Mouse (Mus musculus) limb, embryonic 11.5 days (tissue): ENCODE results near the gene Zfp36l1. TPM values are rescaled to one million over a fixed set of nuclear protein-coding genes. Genes with fewer than 3 reads are reported as not detected.

Experiments
- ATAC-seq: fragments of 200-750 bp; cut with Nextera tagmentation; 2 replicates; pipeline ENCODE4 v1.8.0; 2017; ENCODE audit warnings: low read depth; ENCODE audit not compliant: insufficient number of reproducible peaks, low FRiP score, low TSS enrichment
- DNase-seq: peaks from one replicate; pipeline ENCODE4 v3.0.0-alpha.2; 2015; ENCODE audit warnings: low spot score
- H3K27ac ChIP-seq: fragments of 300-500 bp; sonication (generic); replicated peaks from 2 replicates; pipeline ENCODE4 v1.5.1; 2014; ENCODE audit warnings: low read depth, mild to moderate bottlenecking, low read length
- H3K27me3 ChIP-seq: fragments of 300-500 bp; sonication (generic); 2 replicates; pipeline ENCODE4 v1.6.1; 2014; ENCODE audit warnings: mild to moderate bottlenecking, low read length, mixed read lengths; ENCODE audit not compliant: control insufficient read depth, insufficient read depth
- H3K36me3 ChIP-seq: fragments of 300-500 bp; sonication (generic); 2 replicates; pipeline ENCODE4 v1.6.1; 2014; ENCODE audit warnings: mild to moderate bottlenecking, low read length, moderate library complexity, mixed read lengths; ENCODE audit not compliant: control insufficient read depth, insufficient read depth
- H3K4me1 ChIP-seq: fragments of 300-500 bp; sonication (generic); 2 replicates; pipeline ENCODE4 v1.6.1; 2014; ENCODE audit warnings: low read length, mixed read lengths; ENCODE audit not compliant: control insufficient read depth, insufficient read depth
- H3K4me2 ChIP-seq: fragments of 300-500 bp; sonication (generic); 2 replicates; pipeline ENCODE4 v1.6.1; 2014; ENCODE audit warnings: low read depth, mild to moderate bottlenecking, moderate library complexity; ENCODE audit not compliant: severe bottlenecking
- H3K4me3 ChIP-seq: fragments of 300-500 bp; sonication (generic); 2 replicates; pipeline ENCODE4 v1.5.1; 2014; ENCODE audit warnings: low read depth, low read length
- H3K9ac ChIP-seq: fragments of 300-500 bp; sonication (generic); 2 replicates; pipeline ENCODE4 v1.6.1; 2014; ENCODE audit warnings: mild to moderate bottlenecking, low read length
- H3K9me3 ChIP-seq: fragments of 300-500 bp; sonication (generic); 2 replicates; pipeline ENCODE4 v1.6.1; 2016; ENCODE audit warnings: low read length; ENCODE audit not compliant: control insufficient read depth
- WGBS: fragments of 180-500 bp; shearing (Covaris S2); extraction: QIAGEN DNeasy Blood & Tissue Kit; methylation state at CpG from one replicate; pipeline ENCODE4 v1.1.7; 2014; 5-methylcytosine and 5-hydroxymethylcytosine counted together
- polyA plus RNA-seq: library from polyadenylated mRNA; unstranded; fragments of >200 nt; fragmentation: Nextera tagmentation; extraction: Ambion mirVana; gene quantifications from 2 replicates; pipeline ENCODE4 v1.2.1, GENCODE M21; 2014

Gene Zfp36l1
- polyA plus RNA-seq, 1 experiment from 2014 or later: 140 TPM

DNA sequence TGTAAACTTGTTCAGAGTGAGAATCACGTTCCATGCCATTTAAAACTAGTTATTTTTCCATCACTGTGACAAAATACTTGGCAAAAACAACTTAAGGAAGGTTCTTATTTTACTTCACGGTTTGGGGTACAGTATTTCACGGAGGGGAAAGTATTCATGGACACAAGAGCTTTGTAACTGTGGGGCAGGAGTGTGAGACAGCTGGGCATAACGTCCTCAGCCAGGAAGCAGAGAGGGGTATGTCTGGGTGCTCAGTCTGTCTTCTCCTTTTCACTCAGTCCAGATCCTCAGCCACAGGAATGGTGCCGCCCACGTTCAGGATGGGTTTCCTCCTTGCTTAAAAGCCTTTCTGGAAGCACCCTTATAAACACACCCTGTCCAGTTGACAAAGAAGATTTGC is 16.1 kb downstream of the Zfp36l1 start:
- WGBS: 80% methylated on average over 6 of the region's 6 CpGs

DNA sequence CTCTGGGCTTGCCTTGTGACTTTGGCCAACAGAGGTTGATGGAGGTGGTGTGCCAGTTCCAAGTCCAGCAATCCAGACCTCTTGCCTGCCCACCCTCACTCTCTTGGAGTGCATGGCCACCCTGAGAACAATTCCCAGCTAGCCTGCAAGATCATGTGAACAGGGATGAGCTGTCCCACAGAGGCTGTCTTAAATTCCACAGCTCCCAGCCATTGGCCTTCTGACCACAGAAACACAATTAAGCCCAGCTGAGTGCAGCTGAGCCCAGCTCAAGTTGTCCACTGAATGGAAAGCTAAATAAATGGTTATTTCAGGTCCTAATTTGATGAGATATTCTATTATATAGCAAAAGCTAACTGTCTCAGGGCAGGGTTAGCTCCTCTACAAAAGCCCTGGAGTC is 20.0 kb downstream of the Zfp36l1 start:
- ATAC-seq (no peak), DNase-seq (no peak)
- no peak overlapping the region for H3K4me2 ChIP-seq
- H3K27ac ChIP-seq: no peak overlapping the region
- H3K9ac ChIP-seq: no peak overlapping the region
- H3K27me3 ChIP-seq: no peaks in the 10 kb centered on the region
- H3K36me3 ChIP-seq: no peaks in the 10 kb centered on the region
- peaks cover 8% of the 10 kb centered on the region for H3K4me1 ChIP-seq
- H3K4me3 ChIP-seq: no peak overlapping the region
- no peaks in the 10 kb centered on the region for H3K9me3 ChIP-seq

More for the DNA sequence above, 16.1 kb downstream of the Zfp36l1 start:
- no peak overlapping the region for H3K4me2 ChIP-seq
- no peak overlapping the region for H3K9ac ChIP-seq
- DNase-seq (no peak), ATAC-seq (no peak)
- H3K4me1 ChIP-seq: no peaks in the 10 kb centered on the region
- H3K4me3 ChIP-seq: no peak overlapping the region
- H3K27me3 ChIP-seq: no peaks in the 10 kb centered on the region
- no peaks in the 10 kb centered on the region for H3K9me3 ChIP-seq
- no peak overlapping the region for H3K27ac ChIP-seq
- H3K36me3 ChIP-seq: no peaks in the 10 kb centered on the region

DNA sequence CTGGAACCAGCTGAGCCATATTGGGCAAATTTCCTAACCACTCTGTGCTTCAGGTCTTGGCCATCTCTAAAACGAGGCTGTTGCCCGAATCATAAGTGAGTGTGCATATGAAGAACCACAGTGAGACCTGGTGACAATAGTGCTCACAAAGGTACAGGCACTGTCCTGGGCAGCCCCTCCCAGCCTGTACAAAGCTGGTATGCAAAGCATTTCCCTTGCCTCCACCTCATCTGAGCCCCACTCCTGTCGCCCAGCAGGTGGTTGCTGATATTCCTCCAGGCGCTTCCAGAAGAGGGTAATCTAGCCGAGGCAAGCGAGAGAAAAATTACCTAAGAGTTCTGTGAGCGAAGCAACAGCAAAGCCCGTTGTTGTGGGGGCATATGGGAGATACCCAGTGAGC is 21.7 kb downstream of the Zfp36l1 start:
- Histone ChIP-seq H3K4me2 (no peak overlapping the region), H3K4me3 (no peak overlapping the region), H3K27ac (no peak overlapping the region), H3K9ac (no peak overlapping the region), H3K36me3 (no peaks in the 10 kb centered on the region), H3K27me3 (no peaks in the 10 kb centered on the region), H3K4me1 (peaks cover 8% of the 10 kb centered on the region), H3K9me3 (no peaks in the 10 kb centered on the region)
- WGBS: 36% methylated on average over 8 of the region's 8 CpGs
- no peak for ATAC-seq
- no peak for DNase-seq

DNA sequence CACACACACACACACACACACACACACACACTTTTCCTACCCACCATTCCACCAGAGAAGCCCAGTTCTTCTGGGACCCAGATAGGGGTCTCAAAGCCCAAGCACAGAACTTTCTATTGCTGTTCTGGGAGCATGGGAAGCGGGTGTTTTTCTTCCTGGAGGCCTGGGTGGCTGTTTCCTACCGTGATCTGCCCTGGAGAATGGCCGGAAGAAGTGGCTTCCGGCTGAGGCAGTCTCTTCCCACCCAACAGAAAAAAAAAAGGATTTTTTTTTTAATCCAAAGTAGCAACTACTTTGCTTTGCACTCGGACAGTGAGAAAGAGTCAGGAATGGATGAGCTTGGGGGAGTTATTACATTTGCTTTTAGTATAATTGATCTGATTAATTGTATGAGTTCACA is 22.3 kb downstream of the Zfp36l1 start:
- Histone ChIP-seq H3K27ac (no peak overlapping the region), H3K36me3 (no peaks in the 10 kb centered on the region)

DNA sequence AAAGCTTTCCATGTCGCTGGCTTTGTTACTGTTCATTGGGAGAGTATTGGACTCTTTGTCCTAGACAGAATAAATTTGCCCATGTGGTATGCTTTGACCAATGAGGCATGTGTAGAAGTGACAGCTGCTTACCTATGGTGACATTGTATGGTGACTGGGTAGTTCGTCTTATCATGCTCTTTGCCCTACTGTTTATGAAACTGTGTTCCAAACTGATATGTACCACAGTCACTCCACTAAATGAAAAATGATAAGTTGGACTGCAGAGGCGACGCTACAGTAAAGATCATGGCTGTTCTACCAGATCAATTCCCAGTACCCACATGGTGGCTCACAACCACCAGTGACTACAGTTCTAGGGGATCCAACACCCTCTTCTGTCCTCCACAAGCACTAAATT is 24.7 kb downstream of the Zfp36l1 start:
- Histone ChIP-seq H3K4me1 (peaks cover 23% of the 10 kb centered on the region), H3K27me3 (no peaks in the 10 kb centered on the region), H3K4me2 (no peak overlapping the region), H3K9ac (no peak overlapping the region), H3K36me3 (no peaks in the 10 kb centered on the region), H3K4me3 (no peak overlapping the region), H3K9me3 (no peaks in the 10 kb centered on the region), H3K27ac (no peak overlapping the region)
- ATAC-seq (no peak), DNase-seq (no peak)
- WGBS: 94% methylated on average over 4 of the region's 4 CpGs

More for the DNA sequence above, 22.3 kb downstream of the Zfp36l1 start:
- DNase-seq (no peak), ATAC-seq (no peak)
- H3K27me3 ChIP-seq: no peaks in the 10 kb centered on the region
- H3K4me3 ChIP-seq: no peak overlapping the region
- H3K4me1 ChIP-seq: peaks cover 8% of the 10 kb centered on the region
- no peak overlapping the region for H3K9ac ChIP-seq
- no peaks in the 10 kb centered on the region for H3K9me3 ChIP-seq
- WGBS: 76% methylated on average over 5 of the region's 5 CpGs
- no peak overlapping the region for H3K4me2 ChIP-seq

DNA sequence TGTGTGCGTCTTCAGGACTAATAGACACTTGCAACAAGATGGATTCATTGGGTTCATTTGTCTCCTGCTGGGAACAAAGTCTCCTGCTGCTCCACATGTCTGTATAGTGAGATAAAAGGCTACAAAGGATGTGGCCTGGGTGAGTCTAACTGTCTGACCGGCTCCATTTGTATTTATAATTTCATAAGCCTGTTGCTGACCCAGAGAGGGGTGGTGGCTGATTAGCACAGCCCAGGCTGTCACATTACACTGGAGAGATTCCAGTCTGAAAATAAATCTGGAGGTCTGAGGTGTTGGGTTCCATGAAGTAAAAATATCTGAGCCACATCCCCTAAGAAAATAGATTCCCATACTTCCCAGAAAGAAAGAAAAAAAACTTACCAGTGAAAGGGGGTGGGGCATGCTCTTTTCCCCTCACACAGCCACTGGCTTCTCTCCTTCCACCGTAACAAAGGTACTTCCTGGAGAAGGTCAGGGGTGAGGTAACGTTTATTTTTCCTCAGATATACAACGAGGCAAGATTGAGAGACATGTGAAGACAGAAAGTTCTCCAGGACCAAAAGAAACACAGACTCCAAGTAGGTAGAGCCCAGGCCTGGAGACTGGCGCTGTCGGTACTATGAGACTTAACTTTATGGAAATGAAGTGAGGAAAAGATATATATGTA is 28.2 kb downstream of the Zfp36l1 start:
- ATAC-seq: no peak
- DNase-seq: no peak
- H3K9me3 ChIP-seq: no peaks in the 10 kb centered on the region
- peaks cover 21% of the 10 kb centered on the region for H3K4me1 ChIP-seq
- no peak overlapping the region for H3K9ac ChIP-seq
- no peak overlapping the region for H3K27ac ChIP-seq
- WGBS: 42% methylated on average over 7 of the region's 7 CpGs
- H3K36me3 ChIP-seq: no peaks in the 10 kb centered on the region
- no peak overlapping the region for H3K4me3 ChIP-seq
- no peaks in the 10 kb centered on the region for H3K27me3 ChIP-seq
- H3K4me2 ChIP-seq: no peak overlapping the region

DNA sequence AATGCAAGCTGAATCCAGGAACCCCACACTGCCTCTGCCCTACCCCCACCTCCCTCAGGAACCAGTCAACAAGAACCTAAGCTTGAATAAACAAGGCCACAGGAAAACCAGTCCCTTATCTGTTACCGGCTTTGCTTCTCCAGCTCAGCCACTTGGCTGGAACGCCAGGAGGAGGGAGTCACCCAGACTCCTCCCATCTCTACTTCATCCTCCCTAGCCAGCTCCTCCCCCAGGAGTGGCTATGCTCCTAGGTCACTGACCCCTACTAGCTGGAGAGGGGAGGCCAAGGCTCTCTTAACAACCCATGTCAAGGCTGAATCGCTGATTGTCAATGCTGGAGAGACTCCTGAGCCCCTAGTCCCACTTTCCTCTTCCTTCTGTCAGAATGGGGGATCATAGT is 28.9 kb downstream of the Zfp36l1 start:
- H3K27me3 ChIP-seq: no peaks in the 10 kb centered on the region
- H3K9ac ChIP-seq: no peak overlapping the region
- WGBS: 6% methylated on average over 3 of the region's 3 CpGs
- H3K4me1 ChIP-seq: peaks cover 21% of the 10 kb centered on the region
- H3K9me3 ChIP-seq: no peaks in the 10 kb centered on the region
- H3K4me3 ChIP-seq: no peak overlapping the region
- H3K36me3 ChIP-seq: no peaks in the 10 kb centered on the region
- DNase-seq: no peak
- no peak for ATAC-seq
- H3K4me2 ChIP-seq: no peak overlapping the region
- no peak overlapping the region for H3K27ac ChIP-seq

DNA sequence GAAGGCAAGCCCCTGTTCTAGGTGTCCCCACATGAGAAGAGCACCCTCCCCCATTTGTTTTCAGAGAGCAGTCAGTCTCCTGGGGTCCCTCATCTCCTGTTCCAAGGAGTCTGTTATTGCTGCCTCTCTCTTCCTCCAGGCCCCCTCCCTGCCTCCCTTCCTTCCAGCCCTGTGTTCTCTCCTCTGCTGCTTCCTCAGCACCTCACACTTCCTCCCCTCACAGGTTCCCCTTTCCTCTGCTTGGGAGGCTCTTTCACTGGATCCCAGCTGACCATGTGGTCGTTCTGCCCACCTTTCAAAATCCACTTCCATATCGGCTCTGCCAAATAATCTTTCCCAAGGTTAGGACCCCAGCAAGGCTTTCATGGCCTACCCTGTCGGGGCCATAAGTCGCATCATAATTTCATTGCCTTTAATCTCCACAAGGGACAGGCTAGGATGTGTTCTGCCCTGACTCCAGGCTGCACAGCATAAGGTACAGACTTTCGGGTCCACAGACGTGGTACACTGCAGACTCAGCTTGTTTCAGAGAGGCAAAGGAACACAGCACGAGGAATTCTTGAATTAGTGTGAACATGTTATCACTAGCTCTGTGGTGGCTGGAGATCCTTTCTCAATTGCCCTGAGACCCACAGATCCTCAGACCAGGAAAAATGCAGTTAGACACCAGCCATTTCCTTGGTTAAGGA is 29.5 kb downstream of the Zfp36l1 start:
- no peak overlapping the region for H3K4me2 ChIP-seq
- no peak for DNase-seq
- H3K27ac ChIP-seq: no peak overlapping the region
- ATAC-seq: no peak
- H3K9ac ChIP-seq: no peak overlapping the region
- no peaks in the 10 kb centered on the region for H3K9me3 ChIP-seq
- WGBS: 66% methylated on average over 7 of the region's 7 CpGs
- peaks cover 21% of the 10 kb centered on the region for H3K4me1 ChIP-seq
- no peaks in the 10 kb centered on the region for H3K27me3 ChIP-seq
- no peak overlapping the region for H3K4me3 ChIP-seq
- H3K36me3 ChIP-seq: no peaks in the 10 kb centered on the region
